Mouse (Mus musculus) liver, postnatal 0 days (tissue): ENCODE measurements around the gene Ndufa12.

Source experiments
- CTCF ChIP-seq: sonication (generic); IDR thresholded peaks from 2 replicates; pipeline ENCODE4 v1.5.1; 2016; ENCODE audit warnings: antibody characterized with exemption, low read depth
- EP300 ChIP-seq: IDR thresholded peaks from 2 replicates; pipeline ENCODE4 v1.6.1; 2016; ENCODE audit warnings: antibody characterized with exemption, low read depth, mild to moderate bottlenecking

DNA sequence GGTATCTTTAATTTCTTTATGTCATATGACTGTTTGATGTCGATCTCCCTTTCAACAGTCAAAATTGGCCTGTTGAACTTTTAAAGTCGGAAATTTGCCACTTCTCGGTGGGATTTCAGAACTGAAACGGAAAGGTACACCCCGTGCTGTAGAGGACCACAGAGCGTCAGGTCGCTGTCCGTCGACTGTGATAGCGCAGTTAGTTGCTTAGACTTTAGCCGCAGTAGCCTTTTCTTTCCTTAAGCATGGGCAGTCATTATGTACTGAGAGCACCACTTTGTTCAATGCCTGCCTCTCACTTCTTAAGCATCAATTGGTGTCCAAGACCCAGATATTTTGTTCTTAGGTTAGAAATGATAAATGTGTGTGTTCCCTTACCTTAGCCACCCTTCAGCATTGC, 26.4 kb upstream of the Ndufa12 start:
- TF ChIP-seq EP300 (no peak), CTCF (no peak)
